Mouse (Mus musculus): Measurements from ENCODE around the gene Pacs1.

DNA sequence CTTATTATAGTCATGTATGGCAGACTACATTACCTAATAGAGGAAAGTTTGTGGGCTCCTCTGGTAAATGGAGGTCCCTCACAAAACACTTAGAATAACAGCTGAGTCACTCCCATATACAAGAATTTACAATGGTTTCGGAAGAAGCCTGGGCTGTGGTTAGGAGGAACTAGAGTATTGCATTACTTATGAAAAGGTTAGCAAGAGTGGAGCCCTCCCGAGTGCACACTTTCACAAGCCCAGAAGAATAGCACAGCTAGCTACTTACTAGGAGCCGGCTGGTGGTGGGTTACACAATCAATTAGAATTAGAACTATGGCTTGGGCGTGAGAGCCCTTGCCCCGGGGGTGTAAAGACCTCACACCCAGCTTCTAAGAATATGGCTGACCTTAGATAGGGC is 94.3 kb downstream of the Pacs1 start:
- TF ChIP-seq CTCF (IDR thresholded peaks at IDR 0.05; ENCODE audit: insufficient read depth, low read length) (no peak), POLR2A (IDR thresholded peaks at IDR 0.05; ENCODE audit: borderline replicate concordance, extremely low read depth, low read depth, low read length) (no peak)
